Mouse (Mus musculus) thymus, postnatal 0 days (tissue): ENCODE measurements around the gene Cmtm2b. TPM values are rescaled to one million over a fixed set of nuclear protein-coding genes. Genes with fewer than 3 reads are reported as not detected.

ENCODE experiments used
- polyA plus RNA-seq: library from polyadenylated mRNA; unstranded; fragments of >200 nt; fragmentation: Nextera tagmentation; extraction: Ambion mirVana; gene quantifications from 2 replicates; pipeline ENCODE4 v1.2.1, GENCODE M21; 2015

The Cmtm2b gene
- polyA plus RNA-seq, 1 experiment from 2014 or later = not detected

Other genes with a start within 250 kb of the Cmtm2b start
- gene Cdh5, start 220.6 kb upstream of the Cmtm2b start, polyA plus RNA-seq = 7.8 and 8.3 TPM in 2 replicates
- 0.28 and 0.40 TPM in 2 replicates for gene Bean1, start 151.8 kb upstream of the Cmtm2b start, polyA plus RNA-seq
- 20.4 and 24.0 TPM in 2 replicates for gene Tk2, start 73.7 kb upstream of the Cmtm2b start, polyA plus RNA-seq
- 50.7 and 52.6 TPM in 2 replicates for gene Cklf, start 71.4 kb upstream of the Cmtm2b start, polyA plus RNA-seq
- not detected in 2 replicates for gene Cmtm2a, start 29.0 kb upstream of the Cmtm2b start, polyA plus RNA-seq
- gene Gm45711, start 12.1 kb upstream of the Cmtm2b start, polyA plus RNA-seq = not detected in 2 replicates
- gene Cmtm1, start 12.1 kb upstream of the Cmtm2b start, polyA plus RNA-seq = not detected in 2 replicates
- gene Gm11020, start 663 bp upstream of the Cmtm2b start, polyA plus RNA-seq = not detected in 2 replicates
- gene Cmtm3, start 17.2 kb downstream of the Cmtm2b start, polyA plus RNA-seq = 31.5 and 32.3 TPM in 2 replicates
- 0.73 and 0.86 TPM in 2 replicates for gene Cmtm4, start 73.6 kb downstream of the Cmtm2b start, polyA plus RNA-seq
- gene Dync1li2, start 120.8 kb downstream of the Cmtm2b start, polyA plus RNA-seq = 23.6 and 27.0 TPM in 2 replicates
- 0.14 and 0.27 TPM in 2 replicates for gene Terb1, start 187.7 kb downstream of the Cmtm2b start, polyA plus RNA-seq
- 62.8 and 68.9 TPM in 2 replicates for gene Nae1, start 212.4 kb downstream of the Cmtm2b start, polyA plus RNA-seq
- gene Car7, start 212.5 kb downstream of the Cmtm2b start, polyA plus RNA-seq = 1.6 and 2.2 TPM in 2 replicates